Mouse (Mus musculus) erythroblast, embryonic 14.5 days (primary cell): ENCODE measurements around the gene Dock6. TPM values are rescaled to one million over a fixed set of nuclear protein-coding genes. Genes with fewer than 3 reads are reported as not detected.
A peak's percentile ranks its signal among the peaks of the same experiment; 100 is the strongest.

Experiments
- H3K27me3 ChIP-seq: 2 replicates; pipeline ENCODE4 v1.6.1; 2012; ENCODE audit warnings: inconsistent platforms; ENCODE audit not compliant: control insufficient read depth
- H3K36me3 ChIP-seq: 2 replicates; pipeline ENCODE4 v1.6.1; 2012; ENCODE audit warnings: mild to moderate bottlenecking, inconsistent platforms; ENCODE audit not compliant: control insufficient read depth
- H3K4me1 ChIP-seq: 2 replicates; pipeline ENCODE4 v1.6.1; 2012; ENCODE audit warnings: inconsistent platforms; ENCODE audit not compliant: control insufficient read depth
- H3K4me3 ChIP-seq: replicated peaks from 2 replicates; pipeline ENCODE3; 2012; ENCODE audit warnings: moderate library complexity, mild to moderate bottlenecking, inconsistent platforms
- H3K9me3 ChIP-seq: 2 replicates; pipeline ENCODE4 v1.6.1; 2012; ENCODE audit warnings: low read length, inconsistent platforms, mixed read lengths; ENCODE audit not compliant: control insufficient read depth
- GATA1 ChIP-seq: IDR thresholded peaks from 2 replicates; pipeline ENCODE4 v1.6.1; 2012; ENCODE audit warnings: low read length, inconsistent platforms, mixed read lengths
- TAL1 ChIP-seq: IDR thresholded peaks from 3 replicates; pipeline ENCODE4 v1.6.1; 2012; ENCODE audit warnings: low read length, inconsistent platforms, mixed read lengths
- polyA plus RNA-seq: library from polyadenylated mRNA; stranded (reverse); fragments of >175 nt; gene quantifications from 2 replicates; pipeline ENCODE4 v1.2.3, GENCODE M21; 2012

The Dock6 gene
- polyA plus RNA-seq, 1 experiment: 0.06 TPM

DNA sequence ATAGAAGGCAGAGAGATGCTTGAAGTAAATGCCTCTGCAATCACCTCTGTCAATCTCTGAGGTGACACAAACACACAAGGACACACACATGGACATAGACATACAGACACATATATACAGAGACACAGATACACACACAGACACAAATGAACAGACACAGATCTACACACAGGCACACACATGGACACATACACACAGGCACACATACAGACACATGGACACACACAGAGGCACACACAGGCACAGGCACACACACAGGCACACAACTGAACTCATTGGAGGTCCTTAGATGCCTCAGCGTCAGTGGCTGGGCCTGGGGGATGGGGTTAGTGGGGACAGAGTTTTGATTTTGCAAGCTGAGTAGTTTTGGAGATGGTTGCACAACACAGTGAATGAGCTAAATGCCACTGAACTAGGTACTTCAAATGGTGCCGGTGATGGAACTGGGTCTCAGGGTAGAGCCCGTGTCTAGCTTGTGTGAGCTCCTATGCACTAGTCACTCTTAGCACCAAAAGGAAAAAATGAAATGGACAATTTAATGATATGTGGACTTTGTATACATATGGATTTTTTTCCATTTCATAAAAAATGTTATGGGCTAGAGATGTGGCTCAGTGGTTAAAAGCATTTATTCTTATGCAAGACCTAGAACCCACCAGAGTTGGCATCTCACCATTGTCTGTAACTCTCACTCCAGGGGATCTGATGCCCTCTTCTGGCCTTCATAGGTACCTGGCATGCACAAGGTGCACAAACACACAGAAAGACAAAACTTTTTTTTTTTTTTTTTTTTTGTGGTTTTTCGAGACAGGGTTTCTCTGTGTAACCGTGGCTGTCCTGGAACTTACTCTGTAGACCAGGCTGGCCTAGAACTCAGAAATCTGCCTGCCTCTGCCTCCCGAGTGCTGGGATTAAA, 88.1 kb downstream of the Dock6 start:
- TF ChIP-seq TAL1: no peak
- TF ChIP-seq GATA1: no peak
- H3K36me3 ChIP-seq: no peaks in the 10 kb centered on the region; the same call in 1 of the 2 replicates
- H3K27me3 ChIP-seq: no peaks in the 10 kb centered on the region
- no peak overlapping the region for H3K4me3 ChIP-seq
- H3K4me1 ChIP-seq: peaks cover 17% of the 10 kb centered on the region
- H3K9me3 ChIP-seq: no peaks in the 10 kb centered on the region

DNA sequence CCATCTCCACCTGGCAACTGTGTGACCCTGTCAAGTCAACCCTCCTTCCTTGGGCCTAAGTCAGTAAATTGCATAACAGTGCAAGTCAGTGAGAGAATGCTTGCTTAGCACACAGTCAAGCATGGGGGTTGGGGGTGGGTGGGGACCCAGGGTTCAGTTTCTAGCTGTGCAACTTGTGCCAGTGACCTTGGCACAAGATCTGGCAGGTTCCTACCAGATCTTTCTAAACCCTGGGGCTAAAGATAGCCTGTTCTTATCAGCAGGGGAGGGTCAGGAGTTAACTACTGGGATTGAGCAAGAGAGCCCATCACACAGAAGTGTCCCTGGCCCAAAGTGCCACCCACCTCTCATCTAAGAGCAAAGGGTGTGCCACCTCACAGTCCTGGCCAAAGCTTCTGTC, 90.3 kb downstream of the Dock6 start:
- Histone ChIP-seq H3K4me3 (no peak overlapping the region), H3K36me3 (peaks cover 21% of the 10 kb centered on the region), H3K4me1 (peaks cover 38% of the 10 kb centered on the region), H3K9me3 (no peaks in the 10 kb centered on the region), H3K27me3 (no peaks in the 10 kb centered on the region)
- TF ChIP-seq GATA1 (no peak), TAL1 (no peak)

DNA sequence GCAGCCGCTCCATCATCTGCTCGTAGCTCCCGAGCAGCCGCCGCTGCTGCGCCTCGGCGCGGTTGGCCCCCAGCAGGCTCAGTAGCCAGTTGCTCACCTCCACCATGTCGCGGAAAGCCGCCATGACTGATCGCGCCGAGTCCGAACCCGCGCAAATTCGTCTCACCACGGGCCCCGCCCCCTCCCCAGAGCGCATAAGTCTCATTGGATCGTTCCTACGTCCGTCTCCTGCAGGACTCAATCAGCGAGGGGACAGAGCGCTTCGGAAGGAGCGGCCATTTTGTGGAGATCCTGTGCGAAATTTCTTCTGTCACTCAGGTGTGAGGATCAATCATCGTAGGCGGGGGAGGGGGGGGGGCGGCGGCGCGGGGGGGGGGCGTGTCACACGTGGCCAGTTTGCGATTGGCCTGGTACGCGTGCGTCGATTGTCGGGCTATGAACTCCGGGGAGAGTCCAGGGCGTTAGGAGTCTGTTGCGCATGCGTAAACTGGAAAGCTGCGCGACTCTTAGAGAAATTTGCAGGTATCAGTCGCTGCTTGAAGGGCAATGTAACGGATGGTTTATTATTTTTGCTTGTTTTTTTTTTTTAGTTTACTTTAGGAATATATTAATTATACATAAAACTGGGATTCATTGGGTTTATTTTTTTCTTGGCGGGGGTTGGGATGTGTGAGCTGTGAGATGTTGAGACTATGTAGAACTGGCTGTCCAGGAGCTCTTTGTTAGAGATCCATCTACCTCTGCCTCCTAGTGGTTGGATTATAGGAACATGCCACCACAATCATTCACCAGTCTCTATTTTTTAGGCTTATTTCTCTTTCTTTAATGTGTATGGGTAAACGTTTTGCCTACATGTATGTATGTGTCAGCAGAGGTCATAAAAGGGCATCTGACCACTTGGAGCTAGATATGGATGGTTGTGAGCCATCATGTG, 92.0 kb downstream of the Dock6 start, which contains the start of gene Spc24:
Gene Spc24, minus strand, starts transcription at position 149 of the 934 bp plus-strand sequence.
- Histone ChIP-seq H3K4me3 (peak within 1 kb of the TSS; percentile 70), H3K9me3 (no peaks in the 10 kb centered on the region), H3K4me1 (peaks cover 45% of the 10 kb centered on the region), H3K36me3 (peaks cover 36% of the 10 kb centered on the region), H3K27me3 (no peaks in the 10 kb centered on the region)
- TF ChIP-seq TAL1 (no peak), GATA1 (no peak)

DNA sequence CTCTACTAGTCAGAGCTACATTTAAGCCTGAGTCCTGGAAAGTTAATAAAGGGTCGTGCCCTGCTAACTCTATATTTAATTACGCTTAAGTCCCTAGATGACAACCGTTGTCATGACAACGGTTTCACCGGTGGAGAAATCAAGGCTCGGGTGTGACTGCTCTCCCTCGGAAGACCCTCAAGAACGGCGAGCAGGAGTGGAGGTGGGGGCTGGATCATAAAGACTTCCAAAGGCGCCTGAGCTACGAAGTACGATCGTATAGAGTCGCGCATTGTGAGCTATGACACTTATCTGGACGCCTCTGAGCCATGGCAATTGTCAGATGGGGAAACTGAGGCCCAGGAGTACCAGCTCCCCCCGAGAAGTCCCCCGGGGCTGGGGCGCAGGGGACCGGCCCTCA, 92.7 kb downstream of the Dock6 start:
- peaks cover 45% of the 10 kb centered on the region for H3K4me1 ChIP-seq
- TF ChIP-seq TAL1 (no peak), GATA1 (no peak)
- peak overlapping the region; percentile 70 for H3K4me3 ChIP-seq
- H3K27me3 ChIP-seq: no peaks in the 10 kb centered on the region
- H3K9me3 ChIP-seq: no peaks in the 10 kb centered on the region
- H3K36me3 ChIP-seq: peaks cover 41% of the 10 kb centered on the region

DNA sequence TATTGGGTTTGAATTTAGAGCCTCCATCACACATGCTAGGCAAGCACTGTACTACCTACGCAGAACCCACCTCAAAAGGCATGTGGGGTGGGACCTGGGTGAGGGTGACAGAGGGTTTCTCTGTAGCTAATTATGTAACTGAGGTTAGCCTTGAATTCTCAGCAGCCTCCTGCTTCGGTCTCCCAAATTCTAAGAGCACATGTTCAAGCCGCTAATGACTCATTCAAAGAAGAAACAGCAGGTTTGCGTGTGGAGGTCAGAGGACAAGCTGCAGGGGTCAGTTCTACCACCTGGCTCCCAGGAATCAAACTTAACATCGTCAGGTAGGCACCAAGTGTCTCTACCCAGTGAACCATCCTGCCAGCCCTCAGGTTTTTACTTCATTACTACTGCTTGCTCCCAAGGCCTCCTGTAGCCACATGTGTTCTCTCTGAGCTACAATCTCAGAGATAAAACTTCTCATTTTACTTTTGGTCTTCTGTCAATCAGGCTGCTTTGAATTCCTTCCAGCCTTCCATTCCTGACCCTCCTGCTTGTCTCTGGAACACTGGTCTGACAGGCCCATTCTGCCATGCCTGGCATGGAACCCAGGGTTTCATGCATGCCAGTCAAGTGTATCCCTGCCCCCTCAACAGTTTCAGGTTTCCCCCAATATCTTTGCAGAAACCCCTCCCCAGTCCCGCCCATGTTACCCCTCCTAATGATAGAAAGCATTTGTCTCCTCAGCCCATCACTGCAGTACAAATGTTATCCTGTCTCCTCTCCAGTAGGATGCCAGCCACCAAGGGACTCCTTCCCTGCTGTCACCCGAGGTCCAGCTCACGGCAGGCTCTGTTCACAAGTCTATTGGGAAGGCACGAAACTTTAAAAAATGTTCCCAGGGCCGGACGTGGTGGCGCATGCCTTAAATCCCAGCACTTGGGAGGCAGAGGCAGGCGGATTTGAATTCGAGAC, 93.6 kb downstream of the Dock6 start:
- H3K36me3 ChIP-seq: peaks cover 49% of the 10 kb centered on the region
- H3K27me3 ChIP-seq: no peaks in the 10 kb centered on the region
- TF ChIP-seq GATA1 (no peak), TAL1 (no peak)
- peak overlapping the region; percentile 70 for H3K4me3 ChIP-seq
- H3K9me3 ChIP-seq: no peaks in the 10 kb centered on the region
- peaks cover 47% of the 10 kb centered on the region for H3K4me1 ChIP-seq

DNA sequence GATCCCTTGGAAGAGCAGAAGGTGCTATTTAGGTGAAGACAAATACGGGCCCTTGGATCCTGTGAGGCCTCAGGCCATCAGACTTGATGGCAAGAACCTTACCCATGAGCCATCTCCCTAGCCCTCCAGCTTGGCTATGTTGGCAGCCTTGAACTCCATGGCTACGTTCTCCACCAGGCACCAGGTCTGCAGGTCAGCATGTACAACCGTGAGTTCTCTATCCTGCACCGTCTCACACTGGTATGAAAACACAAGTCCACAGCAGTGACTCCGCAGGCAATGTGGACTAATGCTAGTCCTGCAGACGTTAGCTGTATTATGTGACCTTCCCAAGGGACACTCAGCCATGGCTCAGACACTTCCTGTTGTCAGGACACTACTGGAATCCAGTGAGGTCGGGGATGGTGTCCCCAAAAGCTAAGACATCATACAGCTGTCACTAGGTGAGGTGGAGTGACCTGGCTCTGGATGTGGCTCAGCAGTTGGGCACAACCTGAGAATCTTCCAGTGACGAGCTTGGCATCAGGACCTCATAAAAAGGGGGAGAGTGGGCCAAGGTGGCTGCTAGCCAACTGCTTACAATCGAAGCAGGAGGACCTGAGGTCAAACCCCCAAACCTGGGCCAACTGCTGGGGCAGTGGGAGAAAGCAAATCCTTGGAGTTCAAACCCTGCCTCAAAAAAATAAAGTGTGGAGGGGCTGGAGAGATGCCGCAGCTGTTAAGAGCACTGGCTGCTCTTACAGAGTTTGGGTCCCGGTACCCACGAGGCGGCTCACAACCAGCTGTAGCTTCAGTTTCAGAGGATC, 97.7 kb downstream of the Dock6 start:
- Histone ChIP-seq H3K4me1 (peaks cover 34% of the 10 kb centered on the region), H3K27me3 (no peaks in the 10 kb centered on the region), H3K9me3 (no peaks in the 10 kb centered on the region), H3K36me3 (peaks cover 59% of the 10 kb centered on the region), H3K4me3 (no peak overlapping the region)
- no peak for TF ChIP-seq GATA1
- TF ChIP-seq TAL1: no peak

DNA sequence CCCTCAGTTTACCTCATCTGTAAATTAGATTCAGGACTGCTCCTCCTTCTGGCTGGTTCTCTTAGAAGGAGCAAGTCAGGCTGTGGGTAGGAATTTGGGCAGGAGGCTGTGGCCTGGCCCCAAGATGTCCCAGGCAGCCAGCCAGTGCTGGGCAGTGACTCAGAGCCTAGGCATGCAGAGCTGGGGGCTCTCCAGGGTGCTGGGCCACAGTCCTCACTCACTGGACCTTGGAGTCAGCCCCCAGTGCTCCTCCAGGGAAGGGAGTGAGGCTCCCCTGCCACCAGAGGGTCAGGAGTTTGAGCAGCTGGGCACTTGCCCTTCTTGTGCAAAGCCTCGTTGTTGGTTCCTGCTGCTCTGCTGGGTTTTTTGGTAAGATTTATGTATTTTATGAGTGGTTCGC, 98.4 kb downstream of the Dock6 start:
- TF ChIP-seq TAL1 (no peak), GATA1 (no peak)
- Histone ChIP-seq H3K27me3 (no peaks in the 10 kb centered on the region), H3K9me3 (no peaks in the 10 kb centered on the region), H3K36me3 (peaks cover 64% of the 10 kb centered on the region), H3K4me3 (no peak overlapping the region), H3K4me1 (peaks cover 29% of the 10 kb centered on the region)

DNA sequence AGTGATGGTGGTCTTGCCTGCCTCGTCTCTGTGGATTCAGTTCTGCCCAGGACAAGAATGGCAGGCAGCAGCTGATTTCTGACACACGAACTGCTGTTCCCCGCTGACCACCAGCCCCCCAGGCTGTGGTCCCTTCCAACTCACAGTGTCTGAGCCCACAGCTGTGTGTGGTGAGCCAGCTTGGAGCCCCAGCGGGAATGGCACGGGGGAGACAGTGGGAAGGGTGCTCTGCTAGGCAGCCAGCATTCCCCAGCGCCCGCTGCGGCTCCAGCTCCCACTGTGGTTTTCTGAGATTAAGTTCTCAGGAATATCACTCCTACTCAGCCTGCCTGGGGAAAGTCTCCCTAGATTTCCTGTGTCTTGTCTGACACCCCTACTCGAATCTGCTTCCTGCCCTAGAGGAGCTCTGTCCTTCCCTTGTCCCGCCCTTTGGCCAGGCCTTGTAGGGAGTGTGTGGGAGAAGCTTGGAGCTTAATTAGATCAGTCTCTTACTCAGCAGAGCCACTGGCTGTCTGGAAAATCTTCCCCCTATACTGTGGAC, 100.1 kb downstream of the Dock6 start:
- Histone ChIP-seq H3K4me3 (no peak overlapping the region), H3K4me1 (peaks cover 13% of the 10 kb centered on the region), H3K27me3 (no peaks in the 10 kb centered on the region), H3K9me3 (no peaks in the 10 kb centered on the region), H3K36me3 (peaks cover 62% of the 10 kb centered on the region)
- TF ChIP-seq TAL1 (no peak), GATA1 (no peak)
